Mouse (Mus musculus): ENCODE data around the gene Irf2bp2. TPM values are rescaled to one million over a fixed set of nuclear protein-coding genes. Genes with fewer than 3 reads are reported as not detected.

The Irf2bp2 gene
- 10 to 100 TPM; 51.2 to 54.6 TPM for total RNA-seq (2021)

- peak; percentile 85 to 95 for DNase-seq (ENCODE audit: extremely low spot score in 1 of 2, low spot score in 2 of 2)
- intact Hi-C loops (cut with DNase I), result loop anchor here (2.0 to 5.0 kb wide), 5 partner anchors 73 to 328 kb away; no protein-coding TSS in a partner anchor
These were observed at the start of gene Irf2bp2 for GRCm38 (mm10) chr8:126593889-126594480. Gene Irf2bp2, minus strand, starts transcription at chr8:126593986.

- intact Hi-C loops (cut with DNase I), result no loop called here
- no peak for DNase-seq (ENCODE audit: extremely low spot score in 1 of 2, low spot score in 2 of 2)
These were observed 48.9 kb upstream of the Irf2bp2 start for GRCm38 (mm10) chr8:126642665-126643064.

DNA sequence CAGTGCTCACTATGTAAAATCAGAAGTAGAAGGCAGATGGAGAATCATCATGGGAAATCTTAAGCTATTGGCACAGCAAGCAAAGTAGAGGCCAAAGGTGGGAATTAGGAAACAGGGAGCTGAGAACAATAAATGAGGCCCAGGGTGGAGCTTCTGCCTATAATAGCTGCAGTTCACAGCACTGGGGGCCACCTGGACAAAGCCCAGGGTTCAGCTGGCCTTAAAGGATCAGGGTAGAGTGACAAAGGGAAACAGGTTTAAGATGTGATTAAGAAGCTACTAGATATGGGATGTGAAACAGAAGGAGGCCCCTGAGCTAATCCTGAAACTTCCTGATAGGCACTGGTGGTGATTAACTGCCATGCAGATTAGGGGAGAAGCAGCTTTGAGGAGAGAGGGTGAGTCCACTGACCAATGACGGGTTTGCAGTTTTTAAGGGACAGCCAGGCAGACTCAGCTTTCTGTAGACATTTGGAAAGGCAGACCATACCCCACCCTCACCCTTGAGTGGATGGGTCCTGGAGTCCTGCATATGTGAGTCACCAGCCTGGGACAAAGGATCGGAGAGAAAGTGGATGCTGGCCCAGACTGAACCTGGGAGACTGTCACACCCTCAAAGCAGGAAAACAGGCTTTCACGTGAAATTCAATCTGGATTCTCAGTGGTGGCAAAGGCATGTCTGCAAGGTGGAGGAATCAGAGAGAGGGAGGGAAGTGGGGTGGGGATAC, 47.9 kb upstream of the Irf2bp2 start:
- intact Hi-C loops (cut with DNase I), result no loop called here
- DNase-seq (ENCODE audit: extremely low spot score in 1 of 2, low spot score in 2 of 2), result no peak

DNA sequence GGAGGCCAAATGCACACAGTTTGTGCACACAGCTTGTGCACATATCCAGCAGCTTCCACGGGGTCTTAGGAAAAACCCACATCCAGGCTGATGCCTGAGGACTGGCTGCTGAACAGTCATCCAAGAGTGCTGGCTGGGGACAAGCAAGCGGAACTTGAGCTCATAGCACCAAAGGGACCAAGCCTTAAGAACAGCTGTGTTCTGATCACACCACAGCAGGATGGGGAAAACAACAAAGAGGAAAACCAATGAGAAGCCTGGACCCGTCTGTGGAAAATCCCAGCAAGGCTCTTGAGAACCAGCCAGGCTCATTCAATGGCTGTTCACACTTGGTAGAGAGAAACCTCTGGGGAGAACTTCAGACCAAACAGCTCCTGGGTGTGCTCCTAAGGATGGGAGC, 45.4 kb upstream of the Irf2bp2 start:
- no peak for DNase-seq (ENCODE audit: extremely low spot score in 1 of 2, low spot score in 2 of 2)
- intact Hi-C loops (cut with DNase I), result loop anchor here (5.0 kb wide), 1 partner anchor 42 kb away; no protein-coding TSS in a partner anchor

GRCm38 (mm10) chr8:126638027-126638426, 44.2 kb upstream of the Irf2bp2 start:
- DNase-seq (ENCODE audit: extremely low spot score in 1 of 2, low spot score in 2 of 2), result peak in 1 of 2 experiments; percentile 42
- intact Hi-C loops (cut with DNase I), result loop anchor here (5.0 kb wide), 1 partner anchor 41 kb away; no protein-coding TSS in a partner anchor

DNA sequence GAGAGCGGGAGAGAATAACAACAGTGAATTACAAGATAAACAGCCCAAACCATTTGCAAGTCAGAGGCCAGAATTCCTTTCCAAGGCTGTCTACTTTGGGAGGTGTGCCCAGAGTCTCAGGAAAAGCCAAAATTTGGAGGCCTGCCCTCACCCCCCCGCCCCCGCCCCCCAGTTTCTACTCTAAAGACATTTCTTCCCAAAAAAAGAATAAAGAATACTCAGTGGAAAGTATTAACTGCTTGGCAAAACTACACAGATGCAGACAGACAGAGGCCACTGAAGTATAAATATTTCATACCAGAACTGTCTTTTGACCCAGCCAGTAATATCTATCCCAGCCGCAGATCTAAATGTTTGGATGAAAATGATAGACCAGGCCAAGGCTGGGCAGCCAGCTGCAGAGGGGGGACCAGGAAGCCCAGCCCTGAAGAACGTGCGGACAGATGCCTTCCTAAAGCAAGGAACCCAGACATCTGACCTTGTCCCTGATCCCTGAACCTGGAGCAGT, 40.8 kb upstream of the Irf2bp2 start:
- no peak for DNase-seq (ENCODE audit: extremely low spot score in 1 of 2, low spot score in 2 of 2)
- intact Hi-C loops (cut with DNase I), result loop anchor here (5.0 kb wide), 1 partner anchor 37 kb away; no protein-coding TSS in a partner anchor

- intact Hi-C loops (cut with DNase I), result no loop called here
- no peak for DNase-seq (ENCODE audit: extremely low spot score in 1 of 2, low spot score in 2 of 2)
These were observed 34.8 kb upstream of the Irf2bp2 start for GRCm38 (mm10) chr8:126628616-126629015.

DNA sequence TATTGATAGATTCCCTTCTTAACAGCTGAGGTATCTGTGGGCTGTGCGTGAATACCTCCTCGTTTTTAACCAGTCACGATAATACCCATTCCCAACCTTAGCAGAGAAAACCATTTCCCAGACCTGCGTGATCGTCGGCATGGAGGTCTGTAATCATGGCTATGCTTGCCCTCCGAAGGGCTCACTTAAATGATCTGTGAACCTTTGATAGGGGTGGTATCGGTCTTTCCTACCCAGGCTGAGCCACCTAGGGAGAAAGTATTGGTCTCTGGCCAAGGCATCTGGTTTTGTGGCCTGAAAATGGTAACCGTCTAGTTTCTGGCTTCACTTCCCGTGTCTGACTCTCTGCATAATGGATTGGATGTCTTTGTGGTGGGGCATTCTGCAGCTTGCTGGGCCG, 32.6 kb upstream of the Irf2bp2 start:
- no peak for DNase-seq (ENCODE audit: extremely low spot score in 1 of 2, low spot score in 2 of 2)
- intact Hi-C loops (cut with DNase I), result no loop called here

GRCm38 (mm10) chr8:126622111-126622795, 28.5 kb upstream of the Irf2bp2 start:
- intact Hi-C loops (cut with DNase I), result no loop called here
- DNase-seq (ENCODE audit: extremely low spot score in 1 of 2, low spot score in 2 of 2), result no peak

DNA sequence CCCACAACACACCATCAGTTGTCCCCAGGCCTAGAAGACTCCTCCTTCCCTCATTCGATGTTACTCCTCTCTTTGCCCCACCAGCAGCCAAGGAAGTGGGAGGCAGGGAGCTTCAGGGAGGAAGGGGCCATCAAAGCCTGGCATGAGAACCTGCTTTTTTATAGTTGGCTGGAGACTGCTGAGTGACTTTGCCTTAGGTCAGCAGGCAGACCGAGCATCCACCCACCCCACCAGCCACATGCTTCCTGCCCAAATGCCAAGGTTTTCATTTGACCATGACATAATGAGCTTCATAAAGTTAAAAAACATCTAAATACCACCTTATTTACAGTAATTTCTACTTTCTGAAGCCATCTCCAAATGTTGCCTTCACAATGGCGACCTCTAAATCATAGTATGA, 26.9 kb upstream of the Irf2bp2 start:
- intact Hi-C loops (cut with DNase I), result no loop called here
- DNase-seq (ENCODE audit: extremely low spot score in 1 of 2, low spot score in 2 of 2), result no peak

GRCm38 (mm10) chr8:126619487-126619886, 25.7 kb upstream of the Irf2bp2 start:
- no peak for DNase-seq (ENCODE audit: extremely low spot score in 1 of 2, low spot score in 2 of 2)
- intact Hi-C loops (cut with DNase I), result no loop called here

GRCm38 (mm10) chr8:126617665-126618064, 23.9 kb upstream of the Irf2bp2 start:
- DNase-seq (ENCODE audit: extremely low spot score in 1 of 2, low spot score in 2 of 2), result no peak
- intact Hi-C loops (cut with DNase I), result no loop called here

GRCm38 (mm10) chr8:126616736-126617135, 22.9 kb upstream of the Irf2bp2 start:
- intact Hi-C loops (cut with DNase I), result no loop called here

GRCm38 (mm10) chr8:126615765-126616164, 22.0 kb upstream of the Irf2bp2 start:
- peak in 1 of 2 experiments; percentile 67 for DNase-seq (ENCODE audit: extremely low spot score in 1 of 2, low spot score in 2 of 2)

More at GRCm38 (mm10) chr8:126616736-126617135, 22.9 kb upstream of the Irf2bp2 start:
- DNase-seq (ENCODE audit: extremely low spot score in 1 of 2, low spot score in 2 of 2), result no peak

DNA sequence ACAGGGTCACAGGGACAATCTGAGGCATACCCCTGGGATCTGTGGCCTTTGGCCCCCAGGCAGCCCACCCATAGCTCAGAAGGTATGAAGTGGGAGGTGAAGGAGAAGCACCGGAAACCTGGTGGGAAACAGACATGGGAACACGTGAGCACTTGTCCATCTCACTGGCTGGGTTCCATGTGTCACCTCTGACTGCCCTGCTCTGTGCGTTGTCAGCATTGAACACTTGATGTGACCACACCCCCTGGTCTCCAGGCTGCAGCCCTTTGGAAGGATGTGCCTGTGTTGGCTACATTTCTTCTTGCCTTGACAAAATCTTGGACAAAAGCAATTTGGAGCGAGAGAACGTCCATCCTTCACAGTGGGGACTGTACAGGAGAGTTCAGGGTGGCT, 20.9 kb upstream of the Irf2bp2 start:
- DNase-seq (ENCODE audit: extremely low spot score in 1 of 2, low spot score in 2 of 2), result no peak
- intact Hi-C loops (cut with DNase I), result no loop called here

More at GRCm38 (mm10) chr8:126615765-126616164, 22.0 kb upstream of the Irf2bp2 start:
- intact Hi-C loops (cut with DNase I), result no loop called here

GRCm38 (mm10) chr8:126614062-126614739, 20.4 kb upstream of the Irf2bp2 start:
- intact Hi-C loops (cut with DNase I), result no loop called here
- DNase-seq (ENCODE audit: extremely low spot score in 1 of 2, low spot score in 2 of 2), result no peak

DNA sequence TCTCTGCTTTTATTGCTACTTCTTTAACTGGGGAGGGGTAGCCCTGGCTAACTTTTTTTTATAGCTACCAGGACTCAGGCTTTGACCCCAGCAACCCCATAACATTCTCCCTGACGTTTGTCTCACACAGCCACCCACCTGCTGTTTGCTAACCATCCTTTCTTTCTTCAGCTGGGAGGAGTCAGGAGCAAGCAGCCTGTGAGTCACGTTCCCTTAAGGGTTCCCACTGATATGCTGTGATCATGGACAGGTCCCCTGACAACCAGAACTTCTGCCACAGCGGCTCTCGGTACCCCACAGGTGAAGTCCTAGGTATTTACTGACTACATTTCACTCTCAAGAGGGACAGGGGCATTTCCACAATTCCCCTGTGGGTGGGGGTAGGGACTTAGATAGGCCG, 19.4 kb upstream of the Irf2bp2 start:
- intact Hi-C loops (cut with DNase I), result no loop called here
- DNase-seq (ENCODE audit: extremely low spot score in 1 of 2, low spot score in 2 of 2), result no peak

- DNase-seq (ENCODE audit: extremely low spot score in 1 of 2, low spot score in 2 of 2), result no peak
- intact Hi-C loops (cut with DNase I), result no loop called here
These were observed 19.0 kb upstream of the Irf2bp2 start for GRCm38 (mm10) chr8:126612739-126613138.

GRCm38 (mm10) chr8:126610713-126611112, 16.9 kb upstream of the Irf2bp2 start:
- intact Hi-C loops (cut with DNase I), result no loop called here
- DNase-seq (ENCODE audit: extremely low spot score in 1 of 2, low spot score in 2 of 2), result no peak

Measured in left cerebral cortex, postnatal 10 days (tissue).